Mouse (Mus musculus): Measurements from ENCODE around the gene Tead2.

Tead2 gene

DNA sequence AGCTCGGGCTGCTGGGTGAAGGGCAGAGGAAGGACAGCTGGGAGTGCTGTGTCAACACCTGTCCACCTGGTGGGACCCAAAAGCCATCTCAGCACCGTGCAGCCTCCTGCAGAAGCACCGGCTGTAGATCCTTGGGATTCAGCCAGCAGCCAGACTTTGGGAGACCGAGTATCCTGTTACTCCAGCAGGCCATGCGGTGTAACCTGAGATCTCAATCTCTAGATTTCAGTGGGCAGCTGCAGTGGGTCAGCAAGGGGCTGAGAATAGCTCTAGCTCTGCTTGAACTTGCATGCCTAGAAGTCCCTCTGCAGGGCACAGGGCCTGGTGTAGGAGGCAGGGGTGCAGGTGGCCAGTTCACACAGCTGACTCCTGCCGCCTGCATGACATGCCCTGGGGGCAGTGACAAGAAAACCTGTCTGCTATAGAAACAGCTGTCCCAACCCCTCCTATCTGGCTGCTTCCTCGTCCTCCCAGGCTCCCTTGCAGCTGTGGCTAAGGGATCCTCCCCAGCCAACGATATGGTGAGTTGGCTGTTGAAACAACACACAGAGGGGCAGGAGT, 23.7 kb upstream of the Tead2 start:
- no peak for DNase-seq (ENCODE audit: low read depth, low spot score)

DNA sequence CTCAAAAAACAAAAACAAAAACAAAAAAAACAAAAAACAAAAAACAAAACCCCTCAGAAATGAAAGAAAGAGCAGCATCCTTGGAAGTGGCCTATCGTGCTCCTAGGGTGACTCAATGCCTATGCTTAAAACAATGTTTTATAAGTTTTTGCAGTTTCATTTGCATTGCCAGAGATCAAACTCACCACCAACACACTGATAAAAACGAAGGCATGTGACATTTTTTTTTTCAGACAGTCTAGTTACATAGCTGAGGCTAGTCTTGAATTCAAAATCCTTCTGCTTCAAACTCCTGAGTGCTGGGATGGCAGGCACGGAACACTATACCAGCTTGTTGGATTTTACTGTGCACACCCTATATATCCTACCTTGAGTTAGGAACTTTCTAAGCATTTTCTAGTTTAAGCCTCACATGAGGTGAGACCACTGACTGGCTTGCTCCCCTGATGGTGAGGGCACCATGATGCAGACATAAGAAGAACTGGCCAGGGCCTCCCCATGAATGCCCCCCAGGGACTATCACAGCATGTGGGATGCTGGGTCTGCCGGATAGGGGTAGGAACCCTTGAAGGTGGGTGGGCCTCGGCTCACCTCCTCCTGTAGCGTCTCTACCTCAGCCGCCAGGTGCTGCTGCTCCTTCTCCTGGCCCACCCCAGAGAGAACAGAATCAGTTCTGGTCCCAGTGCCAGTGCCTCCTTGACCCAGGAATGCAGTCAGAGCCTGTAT, 22.8 kb upstream of the Tead2 start:
- DNase-seq (ENCODE audit: low read depth, low spot score) = no peak

DNA sequence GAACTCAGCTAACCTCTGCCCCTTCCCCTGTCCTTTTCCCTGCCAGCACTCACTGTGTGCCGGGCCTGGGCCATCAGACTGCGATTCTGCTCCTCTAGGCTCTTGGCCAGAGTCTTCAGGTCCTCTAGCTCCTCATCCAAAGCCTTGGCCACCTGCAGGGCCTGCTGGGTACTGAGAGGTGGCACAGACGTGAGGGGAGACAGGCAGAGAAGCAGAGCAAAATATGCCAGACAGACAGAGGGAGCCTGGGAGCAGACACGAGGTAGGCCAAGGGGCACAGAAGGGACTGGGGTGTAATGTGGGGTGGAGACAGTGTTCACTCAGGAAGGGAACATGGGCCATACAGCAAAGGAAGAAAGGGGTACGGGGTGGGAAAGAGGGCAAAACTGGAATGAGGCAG, 22.1 kb upstream of the Tead2 start:
- no peak for DNase-seq (ENCODE audit: low read depth, low spot score)

DNA sequence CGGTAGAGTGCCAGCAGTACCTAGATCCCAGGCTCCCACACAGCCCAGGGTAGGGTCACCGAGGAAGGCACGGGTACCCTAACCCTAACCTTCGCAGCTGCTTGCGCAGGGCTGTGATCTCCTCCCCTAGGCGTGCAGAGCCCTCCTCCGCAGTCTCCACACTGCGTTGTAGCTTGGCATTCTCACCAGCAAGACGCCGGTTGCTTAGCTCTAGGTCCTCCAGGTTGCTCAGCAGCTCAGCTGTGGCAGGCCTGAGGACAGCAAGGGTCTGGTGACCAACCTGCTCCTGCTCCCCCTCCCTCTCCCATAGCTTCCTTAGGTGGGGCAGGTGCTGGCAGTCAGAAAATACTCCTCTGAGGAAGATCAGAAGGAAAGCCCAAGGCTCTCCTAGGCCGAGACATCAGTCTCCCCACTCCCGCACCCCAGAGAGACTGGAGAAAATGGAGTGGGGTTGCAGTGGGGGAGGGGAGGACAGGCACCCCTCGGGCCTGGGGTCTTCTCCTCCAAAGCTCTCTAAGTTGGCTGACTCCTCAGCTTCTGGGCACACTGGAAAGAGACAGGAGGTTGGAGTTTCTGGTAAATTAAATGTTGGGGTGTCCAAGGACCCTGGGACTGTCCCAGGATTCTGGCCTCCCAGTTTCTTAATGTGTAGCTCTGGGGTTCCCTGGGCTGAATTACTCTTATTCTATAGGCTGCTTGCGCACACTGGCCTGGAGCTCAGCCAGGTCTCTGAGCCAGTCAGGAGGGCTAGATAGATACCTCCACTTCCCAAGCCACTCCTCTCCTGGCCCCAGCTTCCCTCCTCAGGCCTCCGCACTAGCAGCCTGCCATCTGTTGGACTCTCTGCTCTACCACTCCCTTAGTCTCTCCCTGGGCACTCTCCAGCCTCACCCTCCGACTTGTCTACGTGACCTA, 21.4 kb upstream of the Tead2 start:
- DNase-seq (ENCODE audit: low read depth, low spot score) = no peak

DNA sequence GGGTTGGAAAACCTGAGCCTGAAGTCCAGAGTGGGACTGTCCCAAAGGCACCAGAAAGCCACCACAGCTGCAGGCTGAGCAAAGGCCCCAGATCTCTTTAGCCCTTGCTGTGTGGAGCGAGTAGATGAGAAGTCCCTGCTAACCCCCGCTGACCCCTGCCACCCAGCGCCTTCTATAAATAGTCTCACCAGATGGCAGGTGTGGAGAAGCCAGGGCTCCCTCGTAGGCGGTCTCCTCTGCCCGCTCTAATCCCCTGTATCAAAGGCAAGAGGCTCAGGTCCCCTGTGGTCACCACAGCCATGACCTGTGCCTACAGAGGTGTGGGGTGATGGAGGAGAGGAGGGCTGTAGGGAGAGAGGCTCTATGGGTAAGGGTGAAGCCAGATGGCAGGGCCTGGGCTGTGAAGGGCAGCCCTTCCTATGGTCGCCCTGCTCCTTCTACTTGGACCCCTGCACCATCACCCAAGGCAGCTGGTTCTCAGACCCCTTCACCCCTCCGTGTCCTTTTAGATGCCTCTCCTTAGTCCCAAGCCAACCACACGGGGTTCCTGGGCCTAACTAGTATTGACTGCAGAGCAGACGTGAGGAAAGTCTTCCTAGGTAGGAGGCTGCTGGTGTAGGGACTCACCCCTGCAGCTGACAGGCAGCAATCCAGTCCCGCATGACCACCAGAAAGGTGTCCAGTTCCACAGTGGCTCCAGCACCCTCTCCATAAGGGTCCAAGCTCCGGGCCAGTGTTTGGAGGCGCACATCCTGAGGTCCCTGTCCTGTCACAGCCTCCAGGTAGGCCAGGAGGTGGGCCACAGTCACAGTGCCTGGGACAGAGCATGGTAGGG, 20.0 kb upstream of the Tead2 start:
- DNase-seq (ENCODE audit: low read depth, low spot score) = no peak

DNA sequence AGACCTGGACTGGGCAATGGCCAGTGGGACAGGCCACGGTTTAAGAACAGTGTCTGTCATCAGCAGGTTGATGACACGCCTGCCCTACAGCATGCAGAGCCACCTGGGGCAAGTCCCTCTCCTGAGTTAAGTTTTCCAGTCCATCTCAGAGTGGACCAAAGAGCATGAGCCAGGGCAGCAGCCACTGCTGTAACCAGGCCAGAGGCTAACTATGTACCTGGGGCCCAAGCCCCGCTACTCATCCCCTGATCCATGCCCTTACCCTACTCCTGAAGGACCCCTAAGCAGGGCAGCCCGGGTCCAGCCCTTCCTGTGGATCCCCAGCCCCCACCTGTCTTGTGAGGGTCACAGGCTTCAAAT, 19.4 kb upstream of the Tead2 start:
- DNase-seq (ENCODE audit: low read depth, low spot score) = no peak

DNA sequence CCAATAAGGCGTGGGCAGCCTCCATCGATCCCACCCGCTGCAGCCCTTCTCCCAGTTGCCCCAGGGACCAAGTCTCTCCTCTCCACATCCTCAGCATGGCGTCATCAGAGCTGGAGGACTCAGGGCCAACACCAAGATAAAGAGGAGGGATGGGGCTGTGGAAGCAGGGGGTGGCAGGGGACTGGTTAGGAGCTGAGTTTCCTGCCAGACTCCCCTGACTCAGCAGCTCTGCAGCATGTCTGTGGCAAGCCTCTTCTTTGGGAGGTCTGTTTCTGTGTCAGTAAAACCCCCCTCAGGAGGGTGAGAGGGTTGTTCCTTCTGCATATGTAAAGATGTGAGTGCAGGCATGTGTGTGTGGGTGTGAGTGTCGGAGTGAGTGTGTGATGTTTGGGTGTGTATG, 18.6 kb upstream of the Tead2 start:
- DNase-seq (ENCODE audit: low read depth, low spot score) = no peak

DNA sequence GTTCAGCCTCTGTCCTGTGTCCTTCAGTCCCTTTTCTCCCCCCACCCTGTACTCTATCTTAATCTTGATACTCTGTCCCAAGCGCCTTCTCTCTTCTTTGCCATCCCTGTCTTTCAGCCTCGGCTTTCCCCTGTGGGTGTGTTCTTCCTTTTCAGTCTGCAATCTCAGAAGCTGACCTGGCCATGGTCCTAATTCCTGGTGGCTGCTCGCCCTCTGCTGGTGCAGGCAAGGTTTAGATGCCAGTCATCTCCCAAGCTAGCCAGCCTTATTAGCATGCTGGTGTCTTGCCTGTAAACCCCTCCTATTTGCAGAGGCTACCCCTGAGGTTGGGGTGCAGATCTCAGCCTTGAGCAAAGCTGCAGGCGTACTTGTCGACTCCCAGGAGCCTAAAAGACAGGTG, 17.1 kb upstream of the Tead2 start:
- peak; percentile 80 for DNase-seq (ENCODE audit: low read depth, low spot score)

DNA sequence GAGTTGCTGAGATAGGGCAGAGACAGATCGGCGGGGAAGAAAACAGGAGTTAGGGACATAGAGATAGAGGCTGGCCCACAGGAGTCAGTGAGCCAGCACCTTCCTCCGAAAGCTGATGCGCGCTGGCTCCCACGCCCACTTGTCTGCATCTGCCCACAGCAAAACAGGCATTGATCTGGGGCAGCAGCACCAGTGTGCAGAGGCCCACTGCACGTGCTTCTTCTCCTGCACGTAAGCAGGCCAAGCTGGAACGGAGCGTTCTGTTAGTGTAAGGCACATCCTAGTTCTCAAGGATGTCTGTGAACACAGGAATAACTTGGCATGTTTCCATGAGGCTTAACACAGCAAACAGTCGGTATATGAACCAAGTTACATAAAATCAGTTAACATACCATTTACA, 16.6 kb upstream of the Tead2 start:
- no peak for DNase-seq (ENCODE audit: low read depth, low spot score)

DNA sequence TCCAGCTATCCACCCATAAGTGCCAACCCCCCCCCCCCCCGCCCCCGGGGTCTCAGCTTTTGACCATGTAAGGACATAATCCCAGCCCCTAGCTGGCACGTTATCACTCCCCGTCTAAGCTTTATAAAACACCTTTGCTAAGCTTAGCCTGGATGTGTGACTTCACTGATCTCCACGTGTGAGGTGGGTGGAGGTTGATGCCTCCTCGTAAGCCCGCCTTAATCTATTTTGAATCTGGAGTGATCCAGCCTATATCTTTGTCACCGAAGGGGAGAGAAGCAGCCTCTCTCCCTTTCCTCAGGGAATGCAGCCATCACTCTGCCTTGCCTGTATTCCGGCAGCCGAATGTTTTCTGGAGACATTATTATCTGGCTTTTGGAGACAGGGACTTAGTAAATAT, 12.9 kb upstream of the Tead2 start:
- DNase-seq (ENCODE audit: low read depth, low spot score) = no peak

DNA sequence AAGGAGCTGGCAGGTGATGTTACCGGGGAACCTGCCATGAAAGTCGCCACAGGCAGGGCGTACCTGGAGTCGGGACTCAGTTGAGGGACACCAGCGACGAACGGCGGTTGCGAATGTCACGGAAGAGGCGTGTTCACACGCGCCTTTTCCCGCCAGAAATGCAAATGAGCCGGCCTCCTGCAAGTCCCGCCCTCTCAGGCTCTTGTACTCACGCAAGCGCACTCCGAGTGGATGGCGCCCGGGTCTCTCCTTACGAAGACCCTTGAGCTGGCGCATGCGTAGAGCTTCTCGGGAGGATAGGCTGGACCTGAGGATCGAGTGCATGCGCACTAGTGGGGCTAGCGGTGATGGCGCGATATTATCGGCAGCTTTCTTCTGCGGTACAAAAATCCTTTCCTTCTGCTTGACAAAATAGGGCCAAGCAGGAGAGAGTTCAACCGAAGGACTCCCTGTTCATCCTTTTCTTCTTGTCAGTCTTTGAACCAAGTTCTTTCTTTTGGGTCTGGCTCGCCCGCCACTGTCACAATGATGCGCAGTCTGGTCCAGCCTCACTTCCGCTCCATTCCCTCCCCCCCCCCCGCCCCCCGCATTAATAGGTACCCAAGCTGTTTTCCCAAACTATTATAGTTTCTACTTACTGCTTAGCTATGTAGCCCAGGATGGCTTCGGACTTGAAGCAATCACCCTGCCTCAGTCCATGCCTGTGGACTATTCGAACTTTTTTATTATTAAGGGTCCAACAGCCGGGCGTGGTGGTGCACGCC, 11.0 kb upstream of the Tead2 start, which contains the start of gene Ccdc155:
Ccdc155 (minus strand) TSS at position 513 of the 764 bp plus-strand sequence.
- DNase-seq (ENCODE audit: low read depth, low spot score) = peak; percentile 100

DNA sequence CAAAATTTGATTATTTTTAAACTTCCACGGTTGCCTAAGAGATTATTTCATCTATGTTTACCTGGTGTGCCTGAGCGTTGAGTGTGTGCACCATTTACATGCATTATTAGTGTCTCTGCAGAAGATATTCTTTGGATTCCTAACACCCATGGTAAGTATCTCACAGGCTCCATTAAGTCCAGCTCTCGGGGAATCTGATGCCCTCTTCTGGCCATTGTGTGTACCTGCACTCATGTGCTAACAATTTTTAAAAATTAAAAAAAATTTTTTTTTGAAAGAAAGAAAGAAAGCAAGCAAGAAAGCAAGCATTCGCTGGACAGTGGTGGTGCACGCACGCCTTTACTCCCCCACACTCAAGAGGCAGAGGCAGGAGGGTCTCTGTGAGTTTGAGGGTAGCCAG, 7.3 kb upstream of the Tead2 start:
- no peak for DNase-seq (ENCODE audit: low read depth, low spot score)

DNA sequence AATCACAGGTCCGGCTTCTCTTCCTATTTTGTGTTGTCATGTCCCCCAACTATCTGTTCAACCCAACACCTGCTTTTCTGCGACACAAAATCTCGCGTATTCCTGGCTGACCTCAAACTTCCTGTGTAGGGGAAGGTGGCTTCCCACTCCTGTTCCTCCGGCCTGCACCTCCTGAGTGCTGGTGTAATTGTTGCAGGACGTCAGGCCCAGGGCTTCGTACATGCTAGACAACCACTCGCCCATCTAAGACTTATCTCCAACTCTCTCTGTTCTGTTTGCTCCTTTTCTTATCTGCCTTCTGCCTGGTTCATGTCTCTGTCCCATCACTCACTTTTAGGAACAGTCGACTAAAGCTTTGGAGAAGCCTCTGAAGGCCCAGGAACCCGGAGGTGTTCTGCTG, 4.5 kb upstream of the Tead2 start:
- DNase-seq (ENCODE audit: low read depth, low spot score) = no peak

DNA sequence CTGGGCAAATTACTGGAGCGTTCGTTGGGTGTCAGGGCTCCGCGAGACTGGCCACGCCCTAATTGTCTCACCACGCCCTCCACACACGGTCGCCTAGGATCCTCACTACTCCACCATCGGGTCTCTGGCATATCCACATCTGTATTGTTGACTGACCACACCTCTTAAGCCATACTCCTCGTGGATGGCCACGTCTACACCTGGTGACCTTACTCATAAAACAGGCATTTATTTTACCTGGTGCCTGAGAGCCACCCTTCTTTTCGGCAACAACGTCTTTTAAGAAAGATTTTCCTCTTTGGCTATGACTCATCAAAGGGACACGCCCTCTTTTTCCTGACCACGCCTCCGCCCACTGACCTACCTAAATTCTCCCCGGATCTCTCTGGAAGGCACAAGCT, 3.7 kb upstream of the Tead2 start, which contains the start of gene Dkkl1:
Dkkl1 (minus strand) TSS at position 297 of the 401 bp plus-strand sequence.
- DNase-seq (ENCODE audit: low read depth, low spot score) = peak; percentile 73

DNA sequence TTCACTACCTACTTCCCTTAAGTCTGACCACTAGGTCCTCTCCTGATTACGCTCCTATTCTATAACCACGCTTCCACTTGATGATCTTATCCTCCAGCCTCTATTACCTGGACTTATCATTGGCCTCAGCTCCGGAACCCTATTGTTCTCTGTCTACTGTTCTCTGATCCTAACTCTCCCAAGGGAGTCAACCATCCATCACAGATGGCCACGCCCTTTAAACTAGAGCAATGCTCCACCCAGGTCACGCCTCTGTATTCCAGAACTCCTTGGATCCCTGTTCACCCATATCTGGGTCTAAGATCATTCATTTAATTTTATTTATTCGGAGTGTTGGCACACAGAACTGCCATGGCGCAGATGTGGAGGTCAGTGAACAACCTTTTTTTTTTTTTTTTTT, 3.2 kb upstream of the Tead2 start:
- DNase-seq (ENCODE audit: low read depth, low spot score) = peak; percentile 57

DNA sequence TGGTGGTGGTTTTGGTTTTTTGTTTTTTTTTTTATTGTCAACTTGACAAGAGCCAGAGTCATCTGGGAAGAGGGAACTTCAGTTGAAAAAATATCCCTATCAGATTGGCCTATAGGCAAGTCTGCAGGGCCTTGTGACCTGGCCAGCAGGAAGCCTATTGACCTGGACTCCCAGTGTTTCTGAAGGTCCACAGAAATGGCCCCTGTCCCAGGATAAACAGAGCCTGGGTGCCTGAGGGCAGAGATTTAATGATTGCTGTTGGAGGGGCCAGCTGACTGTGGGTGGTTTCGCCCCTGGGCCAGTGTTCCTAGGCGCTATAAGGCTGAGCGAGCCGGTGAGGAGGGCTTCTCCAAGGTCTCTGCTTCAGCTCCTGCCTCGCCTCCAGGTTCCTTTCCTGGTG, 1.8 kb upstream of the Tead2 start:
- DNase-seq (ENCODE audit: low read depth, low spot score) = no peak

DNA sequence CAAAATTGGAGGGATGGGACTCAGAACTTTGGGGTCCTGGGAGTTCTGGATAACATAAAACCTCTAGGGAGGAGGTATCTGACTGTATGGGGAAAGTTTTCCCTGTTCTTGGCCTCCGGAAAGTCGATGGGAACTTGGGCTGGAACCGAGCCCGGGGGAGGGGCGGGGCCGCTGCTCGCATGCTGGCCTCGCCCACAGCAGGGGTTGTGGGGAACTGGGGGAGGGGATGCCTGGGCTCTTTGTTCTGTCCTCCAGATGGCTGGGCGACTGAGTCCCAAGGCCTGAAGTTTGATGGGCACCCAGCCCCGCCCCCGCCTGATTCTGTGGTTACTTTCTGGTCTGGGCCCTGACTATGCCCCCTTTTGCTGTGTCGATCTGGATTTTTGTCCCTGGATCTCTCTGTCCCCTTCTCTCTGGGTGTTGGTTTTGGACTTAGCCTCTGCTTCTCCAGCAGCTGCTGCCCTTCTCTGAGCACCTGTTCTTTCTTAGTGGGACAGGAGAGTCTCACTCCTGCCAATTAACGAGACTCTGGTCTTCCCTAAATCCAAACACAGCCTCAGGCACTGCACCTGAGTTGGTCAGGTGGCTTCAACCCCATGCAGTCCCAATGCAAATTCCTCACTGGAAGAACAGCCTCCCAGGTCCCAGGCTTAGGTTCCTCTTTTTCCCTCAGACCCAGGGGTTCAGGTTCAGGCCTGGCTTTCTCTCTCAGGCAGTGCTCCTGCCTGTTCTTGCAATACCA, 1.1 kb downstream of the Tead2 start:
- DNase-seq (ENCODE audit: low read depth, low spot score) = peak; percentile 90

DNA sequence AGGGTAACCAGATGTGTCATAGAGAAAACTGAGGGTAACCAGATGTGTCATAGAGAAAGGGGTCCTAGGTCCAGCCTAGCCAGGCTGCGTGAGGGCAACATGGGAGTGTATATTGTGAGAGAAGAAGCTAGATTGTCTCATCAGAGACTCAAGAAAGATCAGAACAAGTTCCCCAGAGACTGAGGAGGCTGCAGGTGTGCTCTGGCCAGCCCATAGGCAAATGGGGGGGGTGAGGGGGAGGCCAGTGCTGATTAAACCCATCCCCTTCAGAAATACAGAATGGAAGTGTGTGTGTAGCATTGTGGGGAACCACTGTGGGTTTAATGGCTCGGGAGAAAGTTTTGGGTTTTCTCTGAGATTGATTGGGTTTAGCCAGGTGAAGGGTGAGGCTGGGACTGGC, 6.1 kb downstream of the Tead2 start:
- no peak for DNase-seq (ENCODE audit: low read depth, low spot score)

DNA sequence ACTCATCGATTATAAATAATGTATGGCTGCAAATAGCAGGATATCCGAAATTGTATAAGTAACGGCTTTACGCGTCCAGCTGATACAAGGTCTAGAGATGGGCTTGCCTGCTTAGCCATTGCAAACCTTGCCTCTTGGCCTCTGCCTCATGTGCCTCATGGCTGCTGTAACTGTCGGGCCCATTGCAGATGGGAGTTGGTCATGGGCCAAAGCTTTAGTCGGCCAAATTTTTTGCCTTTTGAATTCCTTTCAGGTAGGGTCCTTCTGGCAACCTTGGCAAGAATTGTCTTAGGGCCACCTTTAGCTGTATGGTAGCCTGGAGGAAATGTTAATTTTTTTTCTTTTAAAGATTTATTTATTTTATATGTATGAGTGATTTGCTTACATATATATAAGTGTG, 9.3 kb downstream of the Tead2 start:
- no peak for DNase-seq (ENCODE audit: low read depth, low spot score)

DNA sequence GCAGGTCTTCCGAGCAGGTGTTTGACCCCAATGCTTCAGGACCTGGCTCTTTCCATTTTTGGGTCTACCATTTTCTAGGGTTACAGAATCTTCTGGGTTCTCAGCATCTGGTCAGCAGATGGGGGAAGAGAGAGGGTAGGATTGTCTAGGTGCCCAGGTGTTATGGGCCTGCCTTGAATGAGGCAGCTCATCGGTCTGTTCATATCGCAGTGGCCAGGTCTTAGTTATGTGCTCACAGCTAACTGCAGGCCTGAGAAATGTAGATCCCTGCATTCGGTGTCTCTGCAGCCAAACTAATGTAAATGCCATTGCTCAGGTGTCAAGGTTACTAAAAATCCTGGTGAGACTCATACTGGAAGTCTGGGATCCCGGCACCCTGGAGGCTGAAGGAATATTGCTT, 10.9 kb downstream of the Tead2 start:
- DNase-seq (ENCODE audit: low read depth, low spot score) = no peak

All from ES-CJ7 (cell line).